Mouse (Mus musculus) urinary bladder, postnatal 25 days (tissue): ENCODE data around the gene Frmd8.

Experiments used
- DNase-seq: peaks from one replicate; pipeline ENCODE4 v3.0.0; 2022; ENCODE audit warnings: low spot score

Gene Frmd8

GRCm38 (mm10) chr19:5838136-5838891, 36.8 kb downstream of the Frmd8 start:
- no peak for DNase-seq

GRCm38 (mm10) chr19:5837606-5838005, 37.5 kb downstream of the Frmd8 start:
- no peak for DNase-seq

- DNase-seq: no peak
Observed at GRCm38 (mm10) chr19:5836941-5837572, 38.0 kb downstream of the Frmd8 start.

GRCm38 (mm10) chr19:5835922-5836430, 39.1 kb downstream of the Frmd8 start:
- no peak for DNase-seq

- no peak for DNase-seq
Observed at GRCm38 (mm10) chr19:5835054-5835921, 39.8 kb downstream of the Frmd8 start.

GRCm38 (mm10) chr19:5834260-5834925, 40.7 kb downstream of the Frmd8 start:
- DNase-seq: no peak

GRCm38 (mm10) chr19:5833287-5834100, 41.6 kb downstream of the Frmd8 start:
- no peak for DNase-seq

GRCm38 (mm10) chr19:5832326-5832725, 42.7 kb downstream of the Frmd8 start:
- DNase-seq: no peak

- DNase-seq: no peak
Observed at GRCm38 (mm10) chr19:5831958-5832320, 43.1 kb downstream of the Frmd8 start.

- DNase-seq: no peak
Observed at GRCm38 (mm10) chr19:5831224-5831957, 43.7 kb downstream of the Frmd8 start.

- no peak for DNase-seq
Observed at GRCm38 (mm10) chr19:5830776-5831175, 44.3 kb downstream of the Frmd8 start.

GRCm38 (mm10) chr19:5829958-5830615, 45.0 kb downstream of the Frmd8 start:
- DNase-seq: no peak

GRCm38 (mm10) chr19:5828905-5829304, 46.2 kb downstream of the Frmd8 start:
- DNase-seq: no peak

- no peak for DNase-seq
Observed at GRCm38 (mm10) chr19:5828155-5828554, 46.9 kb downstream of the Frmd8 start.

- no peak for DNase-seq
Observed at GRCm38 (mm10) chr19:5827456-5828154, 47.5 kb downstream of the Frmd8 start.

GRCm38 (mm10) chr19:5827044-5827443, 48.0 kb downstream of the Frmd8 start:
- no peak for DNase-seq

- DNase-seq: no peak
Observed at GRCm38 (mm10) chr19:5826731-5827002, 48.4 kb downstream of the Frmd8 start.

GRCm38 (mm10) chr19:5825901-5826730, 49.0 kb downstream of the Frmd8 start:
- DNase-seq: no peak
